Mouse (Mus musculus) liver, embryonic 11.5 days (tissue): ENCODE results near the gene Rabggtb. TPM values are rescaled to one million over a fixed set of nuclear protein-coding genes. Genes with fewer than 3 reads are reported as not detected.
A peak's percentile ranks its signal among the peaks of the same experiment; 100 is the strongest.

Experiments used
- ATAC-seq: fragments of 200-750 bp; cut with Nextera tagmentation; replicated peaks from 2 replicates; pipeline ENCODE4 v1.8.0; 2017; ENCODE audit warnings: moderate number of reproducible peaks, mild to moderate bottlenecking, moderate TSS enrichment, moderate library complexity; ENCODE audit not compliant: low FRiP score
- DNase-seq: peaks from one replicate; pipeline ENCODE4 v3.0.0-alpha.2; 2017; ENCODE audit warnings: low spot score
- H3K27ac ChIP-seq: fragments of 300-500 bp; sonication (generic); 2 replicates; pipeline ENCODE4 v1.5.1; 2014; ENCODE audit warnings: mild to moderate bottlenecking, low read depth, low read length, control low read depth
- H3K27me3 ChIP-seq: fragments of 300-500 bp; sonication (generic); replicated peaks from 2 replicates; pipeline ENCODE4 v1.6.1; 2014; ENCODE audit warnings: low read length, mixed read lengths; ENCODE audit not compliant: control insufficient read depth, insufficient read depth
- H3K36me3 ChIP-seq: fragments of 300-500 bp; sonication (generic); 2 replicates; pipeline ENCODE4 v1.6.1; 2014; ENCODE audit warnings: mild to moderate bottlenecking, low read length, moderate library complexity, mixed read lengths; ENCODE audit not compliant: control insufficient read depth, insufficient read depth
- H3K4me1 ChIP-seq: fragments of 300-500 bp; sonication (generic); replicated peaks from 2 replicates; pipeline ENCODE4 v1.6.1; 2014; ENCODE audit warnings: low read length, mixed read lengths; ENCODE audit not compliant: control insufficient read depth, insufficient read depth
- H3K4me2 ChIP-seq: fragments of 300-500 bp; sonication (generic); 2 replicates; pipeline ENCODE4 v1.6.1; 2014; ENCODE audit warnings: mild to moderate bottlenecking, control low read depth, moderate library complexity
- H3K4me3 ChIP-seq: fragments of 300-500 bp; sonication (generic); 2 replicates; pipeline ENCODE4 v1.5.1; 2014; ENCODE audit warnings: low read depth, low read length, control low read depth
- H3K9ac ChIP-seq: fragments of 300-500 bp; sonication (generic); 2 replicates; pipeline ENCODE4 v1.6.1; 2014; ENCODE audit warnings: low read depth, low read length, control low read depth
- H3K9me3 ChIP-seq: fragments of 300-500 bp; sonication (generic); 2 replicates; pipeline ENCODE4 v1.6.1; 2016; ENCODE audit warnings: low read length, inconsistent platforms, mixed read lengths; ENCODE audit not compliant: control insufficient read depth
- WGBS: fragments of 180-500 bp; shearing (Covaris S2); extraction: QIAGEN DNeasy Blood & Tissue Kit; methylation state at CpG from one replicate; pipeline ENCODE4 v1.1.7; 2014; 5-methylcytosine and 5-hydroxymethylcytosine counted together
- polyA plus RNA-seq: library from polyadenylated mRNA; unstranded; fragments of >200 nt; fragmentation: Nextera tagmentation; extraction: Ambion mirVana; gene quantifications from 2 replicates; pipeline ENCODE4 v1.2.1, GENCODE M21; 2014

The Rabggtb gene
- polyA plus RNA-seq, 1 experiment from 2014 or later: 95.9 TPM

GRCm38 (mm10) chr3:153910489-153910888 lies 2.3 kb downstream of the Rabggtb start:
- Histone ChIP-seq H3K4me1 (peaks cover 35% of the 10 kb centered on the region), H3K9me3 (no peaks in the 10 kb centered on the region), H3K9ac (peak overlapping the region; percentile 100), H3K4me3 (peak overlapping the region; percentile 90), H3K27ac (peak overlapping the region; percentile 95), H3K27me3 (no peaks in the 10 kb centered on the region), H3K4me2 (peak overlapping the region; percentile 92), H3K36me3 (peaks cover 56% of the 10 kb centered on the region)
- WGBS: 46% methylated on average over 7 of the region's 7 CpGs
- ATAC-seq (no peak), DNase-seq (no peak)

DNA sequence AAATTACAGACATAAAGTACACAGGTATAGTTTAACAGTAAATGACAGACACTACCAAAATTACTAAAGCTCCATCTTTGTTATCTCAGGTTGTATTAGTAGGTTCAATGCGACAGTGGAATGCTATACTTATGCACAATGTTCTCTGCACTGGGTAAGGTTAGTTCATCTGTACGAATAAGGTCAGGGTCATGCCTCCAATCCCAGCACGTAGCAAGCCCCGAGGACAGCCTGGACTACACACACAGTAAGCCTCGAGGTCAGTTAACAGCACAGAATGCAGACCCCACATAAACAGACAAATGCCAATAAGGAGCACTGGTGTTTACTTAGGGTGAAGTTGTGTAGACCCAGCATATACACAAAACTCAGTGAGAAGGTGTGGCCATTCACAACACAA lies 3.9 kb downstream of the Rabggtb start:
- Histone ChIP-seq H3K4me3 (peak overlapping the region; percentile 90), H3K4me2 (peak overlapping the region; percentile 92), H3K27ac (peak overlapping the region; percentile 95; the same call in 1 of the 2 replicates), H3K36me3 (peaks cover 64% of the 10 kb centered on the region), H3K9ac (peak overlapping the region; percentile 100; the same call in 1 of the 2 replicates), H3K9me3 (no peaks in the 10 kb centered on the region), H3K4me1 (peaks cover 33% of the 10 kb centered on the region), H3K27me3 (no peaks in the 10 kb centered on the region)
- no peak for DNase-seq
- no peak for ATAC-seq
- 67% methylated on average over 5 of the region's 5 CpGs for WGBS

DNA sequence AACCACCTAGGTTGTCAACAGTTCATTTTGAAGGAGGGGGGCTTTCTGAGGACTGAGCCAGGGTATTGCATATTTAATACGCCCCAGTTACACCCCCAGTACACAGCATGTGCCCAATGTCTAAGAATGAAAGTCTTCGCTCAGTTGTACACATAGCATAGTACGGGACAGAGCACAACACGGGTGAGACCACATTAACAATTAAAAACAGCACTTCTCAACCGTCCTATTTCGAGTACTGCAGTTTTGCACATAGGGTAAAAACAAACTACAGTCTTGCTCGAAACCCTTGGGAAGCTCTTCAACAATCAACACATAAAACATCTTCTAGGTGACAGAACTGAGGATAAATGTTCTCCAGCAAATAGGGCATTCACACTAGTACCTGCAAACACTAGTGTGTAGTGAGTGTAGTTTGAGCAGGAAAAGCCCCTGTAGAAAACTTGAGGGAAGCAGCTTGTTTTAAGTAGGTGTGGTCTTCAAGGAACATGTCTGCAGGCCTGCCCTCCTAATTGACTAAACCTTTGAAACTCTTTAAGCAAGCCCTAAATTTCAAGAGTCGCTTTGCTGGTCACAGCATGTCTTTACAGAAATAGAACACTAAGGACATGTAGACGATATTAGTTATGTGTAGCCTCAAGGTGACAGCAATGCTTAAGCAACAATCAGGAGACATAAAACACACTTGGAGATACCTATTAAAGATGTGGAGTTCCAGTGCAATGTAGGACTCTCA lies 6.5 kb downstream of the Rabggtb start, which contains the start of gene Msh4:
Msh4 (minus strand) TSS at position 3 of the 736 bp plus-strand sequence.
- WGBS: 82% methylated on average over 9 of the region's 9 CpGs
- H3K9ac ChIP-seq: no peak within 1 kb of the TSS
- H3K36me3 ChIP-seq: peaks cover 65% of the 10 kb centered on the region
- ATAC-seq (peak; percentile 26), DNase-seq (no peak)
- no peak within 1 kb of the TSS for H3K4me2 ChIP-seq
- peaks cover 32% of the 10 kb centered on the region for H3K4me1 ChIP-seq
- no peaks in the 10 kb centered on the region for H3K9me3 ChIP-seq
- H3K27me3 ChIP-seq: no peaks in the 10 kb centered on the region
- no peak within 1 kb of the TSS for H3K4me3 ChIP-seq
- H3K27ac ChIP-seq: no peak within 1 kb of the TSS

- Histone ChIP-seq H3K4me2 (no peak overlapping the region), H3K36me3 (peaks cover 59% of the 10 kb centered on the region), H3K4me1 (peaks cover 27% of the 10 kb centered on the region), H3K9ac (no peak overlapping the region), H3K27ac (no peak overlapping the region), H3K27me3 (no peaks in the 10 kb centered on the region), H3K4me3 (no peak overlapping the region), H3K9me3 (no peaks in the 10 kb centered on the region)
- DNase-seq: peak; percentile 69
- WGBS: 81% methylated on average over 49 of the region's 49 CpGs
- ATAC-seq: peak; percentile 30
Observed at GRCm38 (mm10) chr3:153905251-153906135, 7.3 kb downstream of the Rabggtb start.

- 56% methylated on average over 6 of the region's 6 CpGs for WGBS
- Histone ChIP-seq H3K4me3 (no peak overlapping the region), H3K9me3 (no peaks in the 10 kb centered on the region), H3K27ac (peak overlapping the region; percentile 8; the same call in 1 of the 2 replicates), H3K27me3 (no peaks in the 10 kb centered on the region), H3K4me2 (no peak overlapping the region), H3K4me1 (peaks cover 18% of the 10 kb centered on the region), H3K36me3 (peaks cover 50% of the 10 kb centered on the region), H3K9ac (no peak overlapping the region)
- peak; percentile 56 for ATAC-seq
- peak; percentile 52 for DNase-seq
Observed at GRCm38 (mm10) chr3:153904586-153904985, 8.2 kb downstream of the Rabggtb start.

- Histone ChIP-seq H3K4me1 (peaks cover 6% of the 10 kb centered on the region; the same call in 1 of the 2 replicates), H3K36me3 (peaks cover 32% of the 10 kb centered on the region), H3K4me2 (no peak overlapping the region), H3K27ac (peak overlapping the region; percentile 25), H3K4me3 (no peak overlapping the region), H3K9me3 (no peaks in the 10 kb centered on the region), H3K27me3 (no peaks in the 10 kb centered on the region), H3K9ac (no peak overlapping the region)
- ATAC-seq (no peak), DNase-seq (no peak)
- 41% methylated on average over 3 of the region's 3 CpGs for WGBS
Observed at GRCm38 (mm10) chr3:153902595-153902994, 10.2 kb downstream of the Rabggtb start.

DNA sequence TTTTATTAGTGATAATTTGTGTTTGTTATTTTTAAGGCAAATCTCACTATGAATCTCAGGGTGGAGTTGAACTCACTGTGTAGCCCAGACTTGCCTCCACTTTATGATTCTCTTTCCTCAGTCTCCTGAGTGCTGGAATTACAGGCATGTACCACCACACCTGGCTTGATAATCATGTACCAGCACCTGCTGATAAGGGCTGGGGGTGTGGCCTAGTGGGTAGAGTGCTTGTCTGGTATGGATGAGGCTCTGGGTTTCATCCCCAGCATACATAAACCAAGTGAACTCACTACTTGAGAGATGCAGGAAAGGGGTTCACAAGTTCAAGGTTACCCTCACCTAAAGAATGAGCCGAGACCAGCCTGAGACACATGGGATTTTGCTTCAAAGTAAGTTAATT lies 10.9 kb downstream of the Rabggtb start:
- no peak overlapping the region for H3K27ac ChIP-seq
- H3K4me2 ChIP-seq: no peak overlapping the region
- 74% methylated on average over 1 of the region's 1 CpGs for WGBS
- no peak overlapping the region for H3K4me3 ChIP-seq
- H3K36me3 ChIP-seq: peaks cover 27% of the 10 kb centered on the region
- H3K9me3 ChIP-seq: no peaks in the 10 kb centered on the region
- H3K4me1 ChIP-seq: peaks cover 6% of the 10 kb centered on the region; the same call in 1 of the 2 replicates
- DNase-seq: no peak
- H3K27me3 ChIP-seq: no peaks in the 10 kb centered on the region
- no peak for ATAC-seq
- no peak overlapping the region for H3K9ac ChIP-seq

GRCm38 (mm10) chr3:153897216-153897615 lies 15.6 kb downstream of the Rabggtb start:
- H3K9ac ChIP-seq: no peak overlapping the region
- H3K36me3 ChIP-seq: no peaks in the 10 kb centered on the region
- H3K4me3 ChIP-seq: no peak overlapping the region
- peaks cover 3% of the 10 kb centered on the region; the same call in 1 of the 2 replicates for H3K4me1 ChIP-seq
- no peak overlapping the region for H3K4me2 ChIP-seq
- WGBS: 35% methylated on average over 6 of the region's 6 CpGs
- no peak overlapping the region for H3K27ac ChIP-seq
- ATAC-seq (no peak), DNase-seq (no peak)
- H3K27me3 ChIP-seq: no peaks in the 10 kb centered on the region
- H3K9me3 ChIP-seq: no peaks in the 10 kb centered on the region
